Mouse (Mus musculus): ENCODE data around the gene Zfp65.
"Not testable (repeated sequence)": the region's sequence is repeated elsewhere in the genome, so short reads cannot be mapped to it uniquely, and the experiment has no call there.

Zfp65 gene

GRCm38 (mm10) chr13:67728641-67729318, at the start of gene Zfp65:
Gene Zfp65, minus strand, starts transcription at chr13:67729173.
- DNase-seq, result peak; percentile 66 to 75

- DNase-seq, result no peak
Measured at GRCm38 (mm10) chr13:67763031-67763768, 34.2 kb upstream of the Zfp65 start.

GRCm38 (mm10) chr13:67759966-67760365, 31.0 kb upstream of the Zfp65 start:
- no peak for DNase-seq

- no peak for DNase-seq
Measured at GRCm38 (mm10) chr13:67755761-67756160, 26.8 kb upstream of the Zfp65 start.

- peak; percentile 71 to 77 for DNase-seq
Measured at GRCm38 (mm10) chr13:67754333-67755306, 25.6 kb upstream of the Zfp65 start, which contains the start of gene Zfp85. Gene Zfp85, minus strand, starts transcription at chr13:67755228.

- DNase-seq, result no peak
Measured at GRCm38 (mm10) chr13:67743896-67744295, 14.9 kb upstream of the Zfp65 start.

GRCm38 (mm10) chr13:67742941-67743340, 14.0 kb upstream of the Zfp65 start:
- no peak for DNase-seq

- not testable (repeated sequence) for DNase-seq
Measured at GRCm38 (mm10) chr13:67734391-67734790, 5.4 kb upstream of the Zfp65 start.

- peak; percentile 39 to 66 for DNase-seq
Measured at GRCm38 (mm10) chr13:67729441-67729840, 468 bp upstream of the Zfp65 start.

- no peak for DNase-seq
Measured at GRCm38 (mm10) chr13:67728106-67728505, 867 bp downstream of the Zfp65 start.

- DNase-seq, result not testable (repeated sequence)
Measured at GRCm38 (mm10) chr13:67725331-67725730, 3.6 kb downstream of the Zfp65 start.

GRCm38 (mm10) chr13:67723848-67724479, 5.0 kb downstream of the Zfp65 start:
- DNase-seq, result peak; percentile 94 to 95

- no peak for DNase-seq
Measured at GRCm38 (mm10) chr13:67686971-67687370, 42.0 kb downstream of the Zfp65 start, which contains the start of gene Zfp738. Gene Zfp738, minus strand, starts transcription at chr13:67687071.

- not testable (repeated sequence) for DNase-seq
Measured at GRCm38 (mm10) chr13:67683841-67684240, 45.1 kb downstream of the Zfp65 start.

- DNase-seq, result peak; percentile 90 to 93
Measured at GRCm38 (mm10) chr13:67682959-67683735, 45.8 kb downstream of the Zfp65 start.

- no peak for DNase-seq
Measured at GRCm38 (mm10) chr13:67674902-67675301, 54.1 kb downstream of the Zfp65 start.

Data from kidney, postnatal 36 days (tissue).